Mouse (Mus musculus): ENCODE measurements around the gene Gm47289. TPM values are rescaled to one million over a fixed set of nuclear protein-coding genes. Genes with fewer than 3 reads are reported as not detected.

The Gm47289 gene
- polyA plus RNA-seq, 1 experiment, result not detected

- Histone ChIP-seq H3K4me3 (replicated peaks; ENCODE audit: insufficient read depth, low read depth, low read length) (no peak overlapping the region), H3K27me3 (ENCODE audit: control insufficient read depth, insufficient read depth, low read length) (no peaks in the 10 kb centered on the region), H3K4me1 (ENCODE audit: control insufficient read depth, insufficient read depth, low read length) (no peaks in the 10 kb centered on the region), H3K27ac (ENCODE audit: insufficient read depth, low read length) (no peak overlapping the region)
- no peak for DNase-seq
- TF ChIP-seq CTCF (IDR thresholded peaks at IDR 0.05; ENCODE audit: borderline replicate concordance, insufficient read depth, low read depth, low read length) (no peak), POLR2A (IDR thresholded peaks at IDR 0.05; ENCODE audit: borderline replicate concordance, insufficient read depth, low read length) (no peak)
- WGBS, result 85% methylated on average over 5 of the region's 5 CpGs
Observed at GRCm38 (mm10) chr9:119201653-119202052, 42.7 kb downstream of the Gm47289 start.

- Histone ChIP-seq H3K27me3 (ENCODE audit: control insufficient read depth, insufficient read depth, low read length) (no peaks in the 10 kb centered on the region), H3K4me3 (replicated peaks; ENCODE audit: insufficient read depth, low read depth, low read length) (no peak overlapping the region), H3K27ac (ENCODE audit: insufficient read depth, low read length) (no peak overlapping the region), H3K4me1 (ENCODE audit: control insufficient read depth, insufficient read depth, low read length) (no peaks in the 10 kb centered on the region)
- no peak for DNase-seq
- WGBS, result 95% methylated on average over 9 of the region's 9 CpGs
- TF ChIP-seq POLR2A (IDR thresholded peaks at IDR 0.05; ENCODE audit: borderline replicate concordance, insufficient read depth, low read length), result no peak
- no peak for TF ChIP-seq CTCF (IDR thresholded peaks at IDR 0.05; ENCODE audit: borderline replicate concordance, insufficient read depth, low read depth, low read length)
Observed at GRCm38 (mm10) chr9:119203617-119204016, 44.7 kb downstream of the Gm47289 start.

GRCm38 (mm10) chr9:119205756-119206155, 46.8 kb downstream of the Gm47289 start:
- H3K4me3 ChIP-seq (replicated peaks; ENCODE audit: insufficient read depth, low read depth, low read length), result no peak overlapping the region
- no peaks in the 10 kb centered on the region for H3K27me3 ChIP-seq (ENCODE audit: control insufficient read depth, insufficient read depth, low read length)
- no peaks in the 10 kb centered on the region for H3K4me1 ChIP-seq (ENCODE audit: control insufficient read depth, insufficient read depth, low read length)
- DNase-seq, result no peak
- TF ChIP-seq POLR2A (IDR thresholded peaks at IDR 0.05; ENCODE audit: borderline replicate concordance, insufficient read depth, low read length) (no peak), CTCF (IDR thresholded peaks at IDR 0.05; ENCODE audit: borderline replicate concordance, insufficient read depth, low read depth, low read length) (no peak)
- WGBS, result 88% methylated on average over 5 of the region's 5 CpGs
- no peak overlapping the region for H3K27ac ChIP-seq (ENCODE audit: insufficient read depth, low read length)

GRCm38 (mm10) chr9:119206666-119207065, 47.7 kb downstream of the Gm47289 start:
- TF ChIP-seq POLR2A (IDR thresholded peaks at IDR 0.05; ENCODE audit: borderline replicate concordance, insufficient read depth, low read length) (no peak), CTCF (IDR thresholded peaks at IDR 0.05; ENCODE audit: borderline replicate concordance, insufficient read depth, low read depth, low read length) (no peak)
- Histone ChIP-seq H3K4me1 (ENCODE audit: control insufficient read depth, insufficient read depth, low read length) (no peaks in the 10 kb centered on the region), H3K27ac (ENCODE audit: insufficient read depth, low read length) (no peak overlapping the region), H3K4me3 (replicated peaks; ENCODE audit: insufficient read depth, low read depth, low read length) (no peak overlapping the region), H3K27me3 (ENCODE audit: control insufficient read depth, insufficient read depth, low read length) (no peaks in the 10 kb centered on the region)
- WGBS, result 58% methylated on average over 2 of the region's 2 CpGs
- DNase-seq, result no peak

GRCm38 (mm10) chr9:119207113-119207512, 48.2 kb downstream of the Gm47289 start:
- no peaks in the 10 kb centered on the region for H3K4me1 ChIP-seq (ENCODE audit: control insufficient read depth, insufficient read depth, low read length)
- no peak for DNase-seq
- TF ChIP-seq POLR2A (IDR thresholded peaks at IDR 0.05; ENCODE audit: borderline replicate concordance, insufficient read depth, low read length) (no peak), CTCF (IDR thresholded peaks at IDR 0.05; ENCODE audit: borderline replicate concordance, insufficient read depth, low read depth, low read length) (no peak)
- no peak overlapping the region for H3K27ac ChIP-seq (ENCODE audit: insufficient read depth, low read length)
- H3K27me3 ChIP-seq (ENCODE audit: control insufficient read depth, insufficient read depth, low read length), result no peaks in the 10 kb centered on the region
- no peak overlapping the region for H3K4me3 ChIP-seq (replicated peaks; ENCODE audit: insufficient read depth, low read depth, low read length)
- 82% methylated on average over 4 of the region's 4 CpGs for WGBS

GRCm38 (mm10) chr9:119208998-119209397, 50.0 kb downstream of the Gm47289 start, which contains the start of gene Slc22a13:
TSS of gene Slc22a13 (minus strand) at chr9:119209098.
- no peak for TF ChIP-seq POLR2A (IDR thresholded peaks at IDR 0.05; ENCODE audit: borderline replicate concordance, insufficient read depth, low read length)
- no peak for TF ChIP-seq CTCF (IDR thresholded peaks at IDR 0.05; ENCODE audit: borderline replicate concordance, insufficient read depth, low read depth, low read length)
- Histone ChIP-seq H3K27me3 (ENCODE audit: control insufficient read depth, insufficient read depth, low read length) (no peaks in the 10 kb centered on the region), H3K27ac (ENCODE audit: insufficient read depth, low read length) (no peak within 1 kb of the TSS), H3K4me1 (ENCODE audit: control insufficient read depth, insufficient read depth, low read length) (no peaks in the 10 kb centered on the region), H3K4me3 (replicated peaks; ENCODE audit: insufficient read depth, low read depth, low read length) (no peak within 1 kb of the TSS)
- DNase-seq, result no peak
- WGBS, result 95% methylated on average over 4 of the region's 4 CpGs

Other genes with a start within 250 kb of the Gm47289 start
- 10.3 and 10.6 TPM in 2 replicates for gene Ctdspl, start 232.7 kb upstream of the Gm47289 start, polyA plus RNA-seq (2012; rRNA removed)
- gene Vill, start 106.4 kb upstream of the Gm47289 start, polyA plus RNA-seq (2012; rRNA removed), result 0.47 and 0.57 TPM in 2 replicates
- gene Plcd1, start 65.7 kb upstream of the Gm47289 start, polyA plus RNA-seq (2012; rRNA removed), result 14.7 and 16.3 TPM in 2 replicates
- 1.2 and 2.1 TPM in 2 replicates for gene Dlec1, start 56.7 kb upstream of the Gm47289 start, polyA plus RNA-seq (2012; rRNA removed)
- gene Acaa1b, start 2.1 kb upstream of the Gm47289 start, polyA plus RNA-seq (2012; rRNA removed), result 0.52 and 1.2 TPM in 2 replicates
- gene Slc22a13, start 49.9 kb downstream of the Gm47289 start, polyA plus RNA-seq (2012; rRNA removed), result not detected in 2 replicates
- 45.7 and 47.9 TPM in 2 replicates for gene Oxsr1, start 163.3 kb downstream of the Gm47289 start, polyA plus RNA-seq (2012; rRNA removed)
- 135 and 139 TPM in 2 replicates for gene Acaa1a, start 180.5 kb downstream of the Gm47289 start, polyA plus RNA-seq (2012; rRNA removed)
- 5.4 and 6.1 TPM in 2 replicates for gene Myd88, start 182.2 kb downstream of the Gm47289 start, polyA plus RNA-seq (2012; rRNA removed)
- gene Xylb, start 198.2 kb downstream of the Gm47289 start, polyA plus RNA-seq (2012; rRNA removed), result 5.9 and 6.1 TPM in 2 replicates
- gene Slc22a14, start 206.4 kb downstream of the Gm47289 start, polyA plus RNA-seq (2012; rRNA removed), result not detected in 2 replicates
- gene Acvr2b, start 243.0 kb downstream of the Gm47289 start, polyA plus RNA-seq (2012; rRNA removed), result 4.5 and 5.0 TPM in 2 replicates

Measured in cerebellum, adult 2 months (tissue).